Mouse (Mus musculus) C2C12 (cell line): ENCODE data around the gene Vmn2r106.

Experiments
- CEBPB ChIP-seq: IDR thresholded peaks from one replicate; pipeline ENCODE4 v1.6.1; 2011; ENCODE audit warnings: low read depth, mild to moderate bottlenecking, control low read depth, moderate library complexity
- CTCF ChIP-seq: IDR thresholded peaks from one replicate; pipeline ENCODE4 v1.5.1; 2011; ENCODE audit not compliant: control insufficient read depth, insufficient read depth, insufficient read length
- FOSL1 ChIP-seq: IDR thresholded peaks from one replicate; pipeline ENCODE4 v1.8.0; 2011; ENCODE audit warnings: mild to moderate bottlenecking, low read length; ENCODE audit not compliant: poor library complexity, insufficient read depth, severe bottlenecking
- MAX ChIP-seq: IDR thresholded peaks from one replicate; pipeline ENCODE4 v1.6.1; 2011; ENCODE audit warnings: mild to moderate bottlenecking, control low read depth
- MYOD1 ChIP-seq: IDR thresholded peaks from one replicate; pipeline ENCODE4 v1.6.1; 2011; ENCODE audit warnings: low read depth; ENCODE audit not compliant: control insufficient read depth, insufficient read length
- MYOG ChIP-seq: IDR thresholded peaks from one replicate; pipeline ENCODE4 v1.6.1; 2011; ENCODE audit not compliant: control insufficient read depth, insufficient read length; ENCODE audit errors: extremely low read depth
- USF1 ChIP-seq: IDR thresholded peaks from one replicate; pipeline ENCODE4 v1.6.1; 2011; ENCODE audit warnings: low read depth, mild to moderate bottlenecking, control low read depth, moderate library complexity

GRCm38 (mm10) chr17:20234952-20235351 is 50.4 kb downstream of the Vmn2r106 start, which contains the start of gene Vmn2r105:
- TF ChIP-seq USF1 = no peak
- no peak for TF ChIP-seq MAX
- TF ChIP-seq CTCF = no peak
- TF ChIP-seq MYOG = no peak
- TF ChIP-seq FOSL1 = no peak
- TF ChIP-seq CEBPB = no peak
- no peak for TF ChIP-seq MYOD1
